Mouse (Mus musculus) kidney, adult 8-10 months (tissue): ENCODE data around the gene Gm45233.
A peak's percentile ranks its signal among the peaks of the same experiment; 100 is the strongest.
"Not testable (repeated sequence)": the region's sequence is repeated elsewhere in the genome, so short reads cannot be mapped to it uniquely, and the experiment has no call there.

Experiments
- DNase-seq, 2 experiments: peaks; one replicate each; pipeline ENCODE4 v3.0.0; 2022

Gene Gm45233

DNA sequence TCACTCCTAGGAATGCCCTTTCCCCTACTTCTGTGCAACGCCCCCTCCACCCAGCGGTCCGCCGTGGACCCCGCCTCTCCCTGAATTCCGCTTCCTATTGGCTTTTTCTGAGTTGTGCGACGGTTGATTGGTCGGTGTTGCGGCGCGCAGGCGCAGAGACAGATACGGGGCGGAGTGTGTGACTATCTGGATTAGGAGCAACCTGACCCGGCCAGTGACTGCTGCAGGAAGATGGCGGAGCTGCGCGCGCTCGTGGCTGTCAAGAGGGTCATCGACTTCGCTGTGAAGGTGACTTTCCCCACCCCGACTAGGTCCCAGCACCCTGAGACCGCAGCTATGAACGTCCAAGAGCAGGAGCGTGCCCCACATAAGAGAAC lies at the start of gene Gm45233, which contains the start of gene Etfb:
Gene Gm45233, plus strand, starts transcription at position 212 of the 377 bp plus-strand sequence.
Gene Etfb, plus strand, starts transcription at position 167 of the 377 bp plus-strand sequence.
- peak; percentile 96 to 98 for DNase-seq

DNA sequence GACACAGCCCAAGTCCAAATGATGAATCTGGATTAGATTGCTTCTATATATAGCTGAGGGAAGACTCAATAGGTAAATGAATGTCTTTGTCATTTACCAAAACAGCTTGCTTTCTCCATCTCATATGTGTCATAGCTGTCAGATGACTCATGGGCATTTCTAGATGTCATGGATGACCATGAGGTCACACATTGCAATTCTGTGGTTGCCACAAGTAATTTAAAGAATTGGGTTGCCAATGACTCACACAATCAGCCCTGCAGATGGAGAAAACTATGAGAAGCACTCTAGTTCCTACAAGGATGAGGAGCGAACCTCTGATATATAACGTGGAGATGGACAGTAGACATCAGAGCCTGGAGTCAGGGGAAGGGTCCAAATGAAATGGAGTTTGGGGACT lies 44.4 kb upstream of the Gm45233 start:
- DNase-seq: no peak

DNA sequence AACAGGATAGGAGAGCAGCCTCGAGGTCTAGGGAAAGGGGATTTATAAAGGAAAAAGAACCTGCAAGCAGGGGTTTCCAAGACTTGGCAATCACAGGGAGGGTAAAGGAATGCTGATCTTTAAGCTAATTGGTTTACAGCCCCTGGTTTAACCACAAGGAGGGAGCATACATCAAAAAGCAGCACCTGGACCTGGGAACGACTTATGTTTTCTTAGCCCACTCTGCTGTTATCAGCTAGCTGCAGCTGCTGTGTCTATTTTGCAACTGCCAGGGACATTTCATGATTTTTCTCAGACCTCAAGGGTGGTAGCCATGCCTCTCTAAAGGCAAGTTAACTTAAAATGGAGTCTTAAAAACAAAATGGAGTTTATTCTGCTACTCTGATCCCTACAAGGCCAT lies 41.2 kb upstream of the Gm45233 start:
- DNase-seq: no peak

DNA sequence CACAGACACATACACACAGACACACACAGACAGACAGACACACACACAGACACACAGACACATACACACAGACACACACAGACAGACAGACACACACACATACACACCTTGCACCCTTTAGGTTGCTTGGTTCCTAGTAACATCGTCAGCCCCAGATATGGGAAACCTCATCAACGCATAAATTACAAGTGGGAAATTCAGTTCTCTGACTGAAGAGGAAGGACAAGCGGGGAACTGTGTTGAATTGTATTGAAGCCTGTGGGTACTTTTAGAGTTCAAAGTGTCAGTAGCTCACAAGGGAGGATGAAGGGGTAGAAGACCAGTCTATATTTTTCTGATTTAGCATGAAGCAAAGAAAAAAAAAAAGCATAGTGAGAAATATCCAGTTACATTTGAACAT lies 36.4 kb upstream of the Gm45233 start:
- no peak for DNase-seq

DNA sequence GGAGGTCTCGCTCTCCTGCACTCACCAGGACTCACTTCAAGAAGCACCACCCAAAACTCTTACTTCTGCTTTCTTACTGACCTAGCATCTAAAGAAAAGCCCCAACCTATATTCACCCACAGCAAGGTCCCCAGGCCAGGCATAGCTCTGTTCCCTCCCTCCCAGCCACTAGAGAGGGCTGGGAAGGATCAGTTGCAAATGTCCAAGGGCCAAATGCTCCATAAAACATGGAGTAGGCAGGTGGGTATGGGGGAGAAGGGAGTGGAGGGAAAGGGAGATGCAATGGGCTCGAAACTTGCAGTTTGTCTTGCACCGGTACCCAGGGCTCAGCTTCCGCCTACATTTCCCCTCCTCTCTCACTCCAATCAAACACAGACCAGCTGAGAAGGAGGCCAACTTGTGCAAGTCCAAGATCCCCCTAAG lies 35.8 kb upstream of the Gm45233 start, which contains the start of gene Siglecg:
Gene Siglecg, plus strand, starts transcription at position 74 of the 423 bp plus-strand sequence.
- DNase-seq: no peak

DNA sequence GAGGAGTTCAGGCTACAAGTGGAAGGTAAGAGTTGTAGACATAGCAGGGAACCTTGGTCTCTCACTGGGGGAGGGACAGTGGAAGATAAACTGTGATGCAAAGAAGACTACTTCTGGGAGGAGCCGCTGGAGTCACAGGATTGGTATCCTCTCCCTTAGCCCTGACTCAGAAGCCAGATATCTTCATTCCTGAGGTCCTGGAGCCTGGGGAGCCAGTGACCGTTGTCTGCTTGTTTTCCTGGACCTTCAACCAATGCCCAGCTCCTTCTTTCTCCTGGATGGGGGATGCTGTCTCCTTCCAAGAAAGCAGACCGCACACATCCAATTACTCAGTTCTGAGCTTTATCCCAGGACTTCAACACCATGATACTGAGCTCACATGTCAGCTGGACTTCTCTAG lies 34.8 kb upstream of the Gm45233 start:
- DNase-seq: no peak

DNA sequence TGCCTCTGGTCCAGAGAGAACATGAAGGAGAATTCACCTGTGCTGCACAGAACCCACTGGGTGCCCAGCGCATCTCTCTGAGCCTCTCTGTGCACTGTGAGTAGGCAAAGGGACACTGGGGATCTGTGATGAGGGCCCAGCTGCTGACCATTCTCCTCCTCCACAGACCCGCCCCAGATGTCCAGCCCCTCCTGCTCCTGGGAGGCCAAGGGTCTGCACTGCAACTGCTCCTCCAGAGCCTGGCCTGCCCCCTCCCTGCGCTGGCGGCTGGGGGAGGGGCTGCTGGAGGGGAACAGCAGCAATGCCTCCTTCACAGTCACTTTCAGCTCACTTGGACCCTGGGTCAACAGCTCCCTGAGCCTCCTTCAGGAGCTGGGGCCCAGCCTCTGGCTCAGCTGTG lies 32.2 kb upstream of the Gm45233 start:
- not testable (repeated sequence) for DNase-seq

DNA sequence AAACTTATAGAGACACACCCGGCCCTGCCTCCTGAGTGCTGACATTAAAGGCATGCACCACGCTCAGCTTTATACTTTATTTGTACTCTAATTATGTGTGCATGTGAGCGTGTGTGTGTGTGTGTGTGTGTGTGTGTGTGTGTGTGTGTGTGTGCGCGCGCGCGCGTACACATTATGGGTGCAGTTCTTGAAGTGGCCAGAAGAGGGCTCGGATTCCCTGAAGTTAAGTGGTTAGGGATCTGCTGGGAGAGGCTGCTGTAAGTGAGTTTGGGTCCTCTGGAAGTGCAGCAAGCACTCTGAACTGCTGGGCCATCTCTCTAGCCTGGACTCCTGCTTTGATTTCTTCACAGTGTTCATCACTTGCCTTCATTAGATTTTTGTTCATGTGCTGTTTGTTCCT lies 26.6 kb upstream of the Gm45233 start:
- no peak for DNase-seq

DNA sequence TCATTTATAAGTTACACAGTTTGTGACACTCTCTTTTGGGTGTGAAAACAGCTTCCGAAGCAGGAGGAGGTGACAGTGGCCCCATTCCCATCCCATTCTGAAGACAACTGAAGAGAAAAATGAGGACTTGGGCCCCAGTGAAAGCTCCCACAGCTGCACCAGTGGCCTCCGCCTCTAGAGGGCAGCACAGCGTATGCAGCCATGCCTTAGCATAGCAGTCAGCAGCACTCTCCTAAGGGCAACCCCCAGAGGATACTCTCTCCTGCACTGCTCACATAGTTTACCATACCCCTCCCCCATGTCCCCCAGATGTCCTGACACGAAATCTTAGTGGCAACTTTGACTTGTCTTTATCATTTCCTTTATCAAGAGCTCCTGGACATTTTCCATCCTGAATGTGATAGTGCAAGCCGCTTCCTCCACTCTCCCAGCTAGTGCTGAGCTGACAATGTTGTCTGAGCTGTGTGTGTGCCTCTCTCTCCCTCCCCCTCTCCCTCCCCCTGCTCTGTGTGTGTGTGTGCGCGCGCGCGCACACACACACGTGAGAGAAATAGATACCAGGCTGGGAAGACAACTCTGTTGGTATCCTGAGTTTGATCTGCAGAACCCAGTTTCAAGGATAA lies 20.8 kb upstream of the Gm45233 start:
- peak; percentile 68 to 91 for DNase-seq

DNA sequence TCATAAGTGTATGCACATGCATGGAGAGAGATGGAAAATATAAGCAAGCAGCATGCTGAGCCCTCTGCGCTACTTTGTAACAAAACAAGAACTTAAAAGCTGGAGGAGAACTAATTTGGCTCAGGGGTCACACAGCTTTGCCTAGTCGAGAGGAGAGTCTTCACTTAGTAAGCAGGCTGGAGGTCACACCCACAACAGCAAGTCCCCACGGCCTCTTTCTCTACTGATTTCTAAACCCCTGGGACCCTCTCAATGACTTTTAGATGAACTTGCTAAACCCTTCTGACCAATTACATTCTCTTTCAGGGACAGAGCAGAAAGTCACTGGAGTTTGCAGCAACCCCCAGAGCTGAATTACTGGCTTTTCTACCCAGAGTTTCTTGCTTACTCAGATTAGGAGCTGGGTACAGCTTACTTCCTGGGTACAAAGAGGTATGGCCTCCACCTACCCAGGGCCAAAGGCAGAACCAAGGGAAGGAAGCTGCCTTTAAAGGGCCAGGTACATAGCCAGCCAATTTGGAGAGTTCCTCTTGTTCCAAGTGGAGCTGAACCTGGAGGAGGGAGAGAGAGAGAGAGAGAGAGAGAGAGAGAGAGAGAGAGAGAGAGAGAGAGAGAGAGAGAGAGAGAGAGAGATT lies 19.8 kb upstream of the Gm45233 start:
- DNase-seq: no peak

DNA sequence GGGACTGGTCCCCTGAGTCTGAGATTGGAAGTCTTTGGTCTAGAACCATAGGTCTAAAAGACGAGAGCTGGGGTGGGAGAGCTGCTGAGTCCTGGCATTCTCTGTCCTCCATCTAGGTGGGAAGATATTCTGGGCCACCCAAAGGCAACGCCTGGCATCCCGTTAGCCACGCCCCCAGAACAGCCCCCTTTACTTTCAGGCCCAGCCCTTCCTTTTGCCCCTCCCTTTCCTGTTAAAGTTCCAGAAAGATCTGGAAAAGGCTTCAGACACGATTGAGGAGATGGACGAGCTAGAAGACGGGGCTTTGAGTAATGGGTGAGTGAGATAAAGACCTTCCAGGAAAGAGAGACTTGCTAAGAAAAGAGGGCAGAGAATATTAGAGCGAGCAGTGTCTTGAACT lies 16.5 kb upstream of the Gm45233 start, which contains the start of gene Lim2:
Gene Lim2, plus strand, starts transcription at position 265 of the 400 bp plus-strand sequence.
- no peak for DNase-seq

DNA sequence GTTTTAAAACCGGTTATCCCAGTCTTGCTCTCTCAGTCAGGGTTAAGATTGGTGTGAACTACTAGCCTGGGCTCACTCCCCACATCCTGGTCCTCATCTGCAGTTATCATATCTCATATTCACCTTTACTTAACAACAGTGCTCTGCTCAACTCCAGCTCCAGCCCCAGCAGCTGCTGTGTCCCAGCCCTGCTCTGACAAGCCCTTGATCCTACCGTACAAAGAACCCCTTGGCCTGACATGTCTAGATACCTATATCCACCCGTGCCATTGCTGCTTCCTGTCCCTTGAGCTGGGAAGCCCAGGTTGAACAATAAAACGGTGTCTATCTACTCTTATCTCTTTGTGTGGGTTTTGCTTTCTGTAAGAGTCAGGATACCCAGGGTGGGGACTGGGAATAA lies 14.4 kb upstream of the Gm45233 start:
- no peak for DNase-seq

DNA sequence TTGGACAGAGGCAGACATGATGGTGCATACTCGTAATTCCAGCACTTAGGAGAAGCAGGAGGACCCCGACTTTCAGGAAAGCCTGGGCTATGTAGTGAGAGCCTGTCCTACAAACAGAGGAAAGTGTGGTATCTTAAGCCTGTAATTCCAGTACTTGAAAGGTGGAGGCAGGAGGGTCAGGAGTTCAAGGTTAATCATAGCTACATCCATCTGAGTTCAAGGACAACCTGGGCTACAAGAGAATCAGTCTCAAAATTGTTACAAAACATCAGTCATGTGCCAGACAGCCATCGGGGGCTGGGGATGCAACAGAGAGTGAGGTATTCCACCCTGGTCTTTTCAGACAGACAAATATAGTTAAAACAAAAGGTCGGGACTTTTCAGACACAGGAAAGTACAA lies 11.0 kb upstream of the Gm45233 start:
- no peak for DNase-seq

DNA sequence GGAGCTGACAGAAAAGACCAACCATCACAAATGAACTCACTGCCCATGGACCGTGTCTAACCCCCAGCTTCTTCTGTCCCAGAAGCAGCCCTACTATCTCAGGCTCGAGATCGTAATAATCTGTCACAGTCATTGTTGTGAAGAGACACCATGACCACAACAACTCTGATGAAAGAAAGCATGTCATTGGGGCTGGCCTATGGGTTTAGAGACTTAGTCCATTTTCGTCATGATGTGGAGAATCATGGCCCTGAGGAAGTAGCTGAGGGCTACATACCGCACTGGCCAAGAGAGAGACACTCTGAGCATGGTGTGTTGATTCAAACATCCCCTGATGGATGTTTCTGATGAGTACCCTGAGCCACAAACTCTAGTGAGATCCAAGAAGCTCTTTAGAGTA lies 9.3 kb upstream of the Gm45233 start:
- DNase-seq: no peak

DNA sequence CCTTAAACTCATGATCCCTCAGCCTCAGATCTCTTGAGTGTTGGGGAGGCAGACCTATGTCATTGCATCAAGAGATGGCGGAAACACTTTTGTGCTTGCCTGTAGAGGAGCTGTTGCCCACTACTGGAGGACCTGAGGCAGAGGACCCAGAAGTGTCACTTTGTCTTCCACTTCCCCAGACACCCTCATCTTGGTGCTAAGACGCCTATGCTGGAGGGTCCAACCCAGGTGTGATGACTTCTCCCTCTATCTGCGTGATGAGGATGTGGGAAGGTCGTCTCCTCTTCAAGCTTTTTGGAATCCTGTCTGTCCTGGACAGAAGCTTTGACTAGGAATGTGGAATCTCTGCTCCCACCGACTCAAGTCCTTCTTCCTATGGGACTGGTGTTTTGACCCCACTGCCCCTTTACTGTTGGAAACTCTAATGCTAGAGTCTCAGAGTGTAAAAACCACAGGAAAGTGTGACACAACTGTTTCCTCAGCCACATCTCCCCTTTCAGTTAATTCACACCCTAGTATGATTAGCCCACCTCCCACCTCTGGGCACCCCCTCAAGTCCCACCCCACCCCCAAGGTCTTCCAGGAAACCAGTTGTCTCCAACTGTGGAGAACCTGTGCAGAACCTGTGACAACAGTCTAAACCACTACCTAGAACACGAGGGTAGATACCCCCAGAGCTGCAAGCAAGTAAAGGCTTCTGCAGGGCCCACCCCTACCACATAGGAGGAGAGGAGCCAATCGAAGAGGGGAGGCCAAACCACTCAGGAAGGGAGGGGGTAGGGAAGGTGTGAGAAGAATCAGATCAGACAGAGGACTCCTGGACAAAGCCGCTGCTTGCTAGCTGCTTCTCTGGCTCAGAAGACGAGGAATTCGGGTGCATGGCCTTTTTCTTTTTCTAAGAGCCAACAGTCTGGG lies 7.3 kb upstream of the Gm45233 start, which contains the start of gene Nkg7:
Gene Nkg7, plus strand, starts transcription at position 733 of the 915 bp plus-strand sequence.
- no peak for DNase-seq

DNA sequence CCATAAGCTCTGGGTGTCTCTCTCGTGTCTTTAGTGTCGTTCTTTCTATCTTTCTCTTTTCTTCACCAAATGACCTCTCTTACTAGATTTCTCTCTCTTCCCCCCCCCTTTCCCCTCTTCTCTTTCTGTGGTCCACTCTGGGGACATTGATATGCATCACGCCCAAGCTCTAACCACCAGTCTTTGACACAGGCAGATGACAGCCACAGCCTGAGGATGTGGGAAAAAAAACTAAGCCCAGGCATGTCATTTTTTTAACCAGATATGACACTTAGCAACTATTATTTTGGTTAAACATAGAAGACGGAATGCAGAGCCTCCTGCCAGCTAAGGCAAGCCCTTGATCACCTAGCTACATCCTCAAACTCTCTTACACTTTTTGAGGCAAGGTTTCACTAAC lies 5.3 kb upstream of the Gm45233 start:
- DNase-seq: no peak

DNA sequence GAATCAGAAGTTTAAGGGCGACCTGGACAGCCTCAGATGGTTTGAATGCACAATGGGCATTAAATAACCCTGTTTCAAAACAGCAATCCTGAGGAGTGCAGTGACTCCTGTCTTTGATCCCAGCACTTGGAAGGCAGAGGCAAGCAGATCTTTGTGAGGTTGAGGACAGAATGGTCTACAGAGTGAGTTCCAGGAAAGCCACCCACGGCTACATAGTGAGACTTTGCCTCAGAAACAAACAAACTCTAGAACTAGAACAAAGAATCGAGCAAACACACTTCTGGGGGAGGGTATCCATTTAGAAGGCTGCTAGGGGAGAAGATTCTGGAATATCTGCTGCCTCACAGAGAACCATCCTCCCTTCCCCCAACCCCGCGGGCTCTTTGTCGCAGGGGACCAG lies 3.4 kb upstream of the Gm45233 start, which contains the start of gene Cldnd2:
Gene Cldnd2, plus strand, starts transcription at position 301 of the 400 bp plus-strand sequence.
- DNase-seq: no peak

DNA sequence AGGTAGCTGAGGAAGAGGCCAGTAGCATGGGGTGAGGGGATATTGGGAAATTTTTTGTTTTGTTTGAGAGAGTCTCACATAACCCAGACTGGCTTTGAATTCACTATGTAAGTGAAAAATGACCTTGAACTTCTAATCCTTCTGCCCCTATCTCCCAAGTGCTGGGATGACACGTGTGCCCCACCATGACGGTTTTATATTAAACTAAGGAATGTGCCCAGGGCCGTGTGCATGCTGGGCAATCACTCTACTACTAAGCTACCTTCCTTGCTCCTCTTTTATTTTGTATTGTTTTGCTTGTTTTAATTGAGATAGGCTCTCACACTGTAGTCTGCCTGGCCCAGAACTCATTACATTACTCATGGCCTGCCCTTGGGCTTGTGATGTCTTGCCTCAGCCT lies 2.9 kb upstream of the Gm45233 start:
- DNase-seq: peak in 1 of 2 experiments; percentile 41

DNA sequence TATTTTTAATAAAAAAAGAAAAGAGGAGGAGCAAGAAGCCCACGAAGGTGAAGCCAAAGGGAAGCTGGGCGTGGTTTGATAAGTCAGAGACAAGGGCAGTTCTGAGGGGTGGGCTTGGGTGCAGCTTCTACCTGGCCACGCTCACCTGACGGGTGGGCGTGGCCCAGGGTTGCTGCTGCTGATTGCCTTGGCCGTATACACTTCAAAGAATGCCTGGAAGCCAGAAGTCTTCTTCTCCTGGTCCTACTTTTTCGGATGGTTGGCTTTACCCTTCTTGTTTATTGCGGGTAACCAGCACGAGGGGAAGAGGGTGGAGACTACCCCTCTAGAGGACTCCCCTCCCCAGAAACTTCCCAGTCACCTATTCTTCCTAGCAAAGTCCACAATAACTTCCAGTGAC lies 1.2 kb upstream of the Gm45233 start:
- DNase-seq: no peak

DNA sequence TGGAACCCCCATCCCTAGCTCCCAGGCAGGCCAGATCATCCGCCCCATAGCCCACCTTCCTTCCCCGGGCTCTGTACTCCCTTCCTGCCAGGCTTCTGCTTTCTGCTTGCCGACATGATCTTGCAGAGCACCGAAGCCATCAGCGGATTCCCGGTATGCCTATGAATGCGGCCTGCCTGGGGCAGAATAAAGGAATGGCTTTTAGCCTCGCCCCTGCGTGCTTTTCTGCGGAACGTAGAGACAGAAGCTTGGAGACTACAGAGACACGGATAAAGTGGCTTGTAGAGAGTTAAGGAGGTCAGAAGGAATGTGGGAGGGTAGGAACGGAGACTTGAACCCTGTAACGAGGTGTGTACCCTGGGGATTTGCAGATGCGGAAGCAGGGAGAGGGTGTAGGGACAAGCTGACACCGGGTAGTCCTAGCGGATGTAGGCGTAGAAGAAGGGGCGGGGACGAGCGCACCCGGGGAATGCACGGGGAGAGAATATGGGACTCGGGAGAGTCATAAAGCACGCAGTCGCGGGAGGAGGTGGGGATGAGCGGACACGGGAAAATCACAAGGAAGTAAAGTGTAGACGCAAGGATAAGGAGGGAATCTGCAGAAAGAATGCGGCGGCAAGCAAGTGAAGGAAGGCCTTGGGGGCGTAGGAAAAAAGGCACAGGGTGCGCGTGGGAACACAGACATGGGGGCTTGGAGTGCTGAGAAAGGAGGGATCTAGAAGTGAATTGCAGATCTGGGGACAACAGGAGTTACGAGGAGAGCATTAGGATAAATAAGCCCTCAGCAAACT lies 607 bp upstream of the Gm45233 start:
- peak; percentile 84 to 88 for DNase-seq

DNA sequence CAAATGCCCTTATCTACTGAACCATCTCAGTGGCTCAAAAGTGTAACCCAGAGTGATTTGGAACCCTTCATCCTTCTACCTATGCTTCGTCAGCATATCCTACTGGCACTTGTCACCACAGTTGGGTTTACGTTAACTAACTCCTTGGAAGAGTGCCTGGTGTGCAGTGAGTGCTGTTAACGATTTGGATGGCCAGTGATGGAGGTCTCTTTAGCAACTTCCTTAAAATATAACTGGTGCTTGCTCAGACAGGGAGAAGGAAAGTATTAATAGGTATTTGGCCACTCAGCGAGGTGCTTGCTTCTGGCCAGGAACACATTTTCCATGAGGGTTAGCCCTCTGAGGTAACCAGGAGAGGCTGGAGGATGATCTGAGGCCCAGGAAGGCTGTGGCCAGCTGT lies 3.9 kb downstream of the Gm45233 start:
- DNase-seq: peak; percentile 83 to 88

DNA sequence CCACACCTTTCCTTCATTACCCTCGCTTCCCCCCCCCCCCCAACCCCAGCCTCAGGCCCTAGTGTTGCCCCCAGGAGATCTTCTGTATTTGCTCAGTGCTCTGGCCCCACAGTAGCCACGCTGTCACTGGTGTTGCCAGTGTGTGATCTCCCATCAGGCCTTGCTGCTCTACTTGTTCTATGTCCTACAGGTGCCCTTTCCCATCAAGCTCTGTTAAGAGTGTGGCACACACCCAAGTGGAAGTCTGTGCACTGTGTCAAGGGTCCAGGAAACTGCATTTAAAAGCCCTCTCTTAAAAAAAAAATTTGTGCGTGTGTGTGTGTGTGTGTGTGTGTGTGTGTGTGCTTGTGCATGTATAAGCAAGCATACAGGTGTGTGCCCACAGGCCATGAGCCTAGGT lies 4.3 kb downstream of the Gm45233 start:
- DNase-seq: peak; percentile 50 to 67

DNA sequence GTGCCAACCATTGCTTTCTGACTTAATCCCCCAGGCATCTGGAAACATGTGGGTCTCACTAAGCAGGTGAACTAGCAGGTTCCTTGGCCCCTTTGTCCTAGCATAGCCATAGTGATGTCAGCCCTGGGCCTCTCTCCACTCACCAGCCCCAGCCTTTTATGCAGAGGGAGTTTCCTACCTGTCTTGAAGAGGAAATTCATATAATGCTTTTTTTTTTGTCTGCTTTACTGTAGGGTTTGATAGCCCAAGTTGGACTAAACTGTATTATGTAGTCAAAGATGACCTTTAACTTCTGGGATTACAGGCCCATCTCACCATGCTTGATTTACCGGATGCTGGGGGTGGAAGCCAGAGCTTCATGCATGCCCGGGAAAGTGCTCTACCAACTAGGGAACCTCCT lies 5.9 kb downstream of the Gm45233 start:
- DNase-seq: no peak
